Mouse (Mus musculus): ENCODE data around the gene 4930522L14Rik.
"Not testable (repeated sequence)": the region's sequence is repeated elsewhere in the genome, so short reads cannot be mapped to it uniquely, and the experiment has no call there.

The 4930522L14Rik gene

GRCm38 (mm10) chr5:109751391-109752071 lies at the start of gene 4930522L14Rik:
Gene 4930522L14Rik, minus strand, starts transcription at chr5:109751886.
- peak; percentile 66 to 74 for DNase-seq (ENCODE audit: low spot score in 2 of 2)

DNA sequence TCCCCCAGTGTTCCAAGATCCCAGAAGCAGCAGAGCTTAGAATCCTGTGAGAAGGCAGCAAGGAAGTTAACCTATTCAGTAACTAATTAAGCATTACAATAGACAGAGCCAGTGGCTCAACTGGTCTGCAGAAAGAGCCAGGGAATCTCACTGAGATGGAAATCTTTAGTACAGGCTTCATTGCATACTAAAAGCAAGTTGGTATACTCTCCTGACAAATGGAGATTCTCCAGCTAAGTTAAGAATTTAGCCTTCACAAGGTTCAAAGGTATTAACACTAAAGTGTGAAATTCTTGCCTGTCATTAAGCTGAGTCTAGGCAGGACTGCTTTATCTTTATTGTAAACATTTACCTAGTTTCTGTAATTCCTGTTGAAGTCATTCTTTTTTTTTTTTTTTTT lies 49.8 kb upstream of the 4930522L14Rik start:
- DNase-seq (ENCODE audit: low spot score in 2 of 2) = not testable (repeated sequence)

DNA sequence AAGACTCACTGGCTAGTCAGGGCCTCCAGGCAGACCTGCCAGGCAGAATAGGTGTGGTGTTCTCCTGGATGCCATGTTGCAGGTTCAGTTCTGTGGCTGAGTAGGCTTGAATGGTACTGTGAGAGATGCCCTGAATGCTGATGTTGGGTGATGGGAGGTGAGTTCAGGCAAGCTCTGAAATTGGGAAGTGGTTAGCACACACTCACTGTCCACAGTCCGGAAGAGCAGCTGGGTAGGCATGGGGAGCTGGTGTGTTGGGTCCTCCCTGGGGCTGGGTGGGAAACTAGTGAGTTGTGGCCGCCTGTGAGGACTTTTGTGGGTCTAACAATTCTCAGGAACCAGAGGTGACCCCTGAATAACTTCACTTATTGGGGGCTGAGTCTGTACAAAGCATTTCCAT lies 48.3 kb upstream of the 4930522L14Rik start:
- DNase-seq (ENCODE audit: low spot score in 2 of 2) = not testable (repeated sequence)

DNA sequence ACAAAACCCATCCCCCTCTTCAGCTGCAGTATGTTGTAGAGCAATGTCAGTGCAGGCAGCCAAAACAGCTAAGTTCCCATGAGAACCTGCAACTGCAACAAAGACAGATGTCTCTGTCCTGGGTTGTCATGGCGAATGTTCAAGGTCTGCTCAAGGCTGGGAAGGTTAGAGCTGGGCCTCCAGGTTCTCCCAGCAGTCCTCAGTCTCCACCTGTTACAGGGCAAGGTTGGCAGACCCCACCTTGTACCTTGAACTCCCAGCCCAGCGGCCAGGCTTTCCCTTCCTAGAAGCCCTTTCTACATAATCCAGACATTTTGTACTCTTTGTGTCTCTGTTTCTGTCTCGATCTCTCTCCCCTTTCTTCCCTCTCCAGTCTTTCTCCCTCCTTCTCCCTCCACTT lies 45.3 kb upstream of the 4930522L14Rik start:
- DNase-seq (ENCODE audit: low spot score in 2 of 2) = not testable (repeated sequence)

DNA sequence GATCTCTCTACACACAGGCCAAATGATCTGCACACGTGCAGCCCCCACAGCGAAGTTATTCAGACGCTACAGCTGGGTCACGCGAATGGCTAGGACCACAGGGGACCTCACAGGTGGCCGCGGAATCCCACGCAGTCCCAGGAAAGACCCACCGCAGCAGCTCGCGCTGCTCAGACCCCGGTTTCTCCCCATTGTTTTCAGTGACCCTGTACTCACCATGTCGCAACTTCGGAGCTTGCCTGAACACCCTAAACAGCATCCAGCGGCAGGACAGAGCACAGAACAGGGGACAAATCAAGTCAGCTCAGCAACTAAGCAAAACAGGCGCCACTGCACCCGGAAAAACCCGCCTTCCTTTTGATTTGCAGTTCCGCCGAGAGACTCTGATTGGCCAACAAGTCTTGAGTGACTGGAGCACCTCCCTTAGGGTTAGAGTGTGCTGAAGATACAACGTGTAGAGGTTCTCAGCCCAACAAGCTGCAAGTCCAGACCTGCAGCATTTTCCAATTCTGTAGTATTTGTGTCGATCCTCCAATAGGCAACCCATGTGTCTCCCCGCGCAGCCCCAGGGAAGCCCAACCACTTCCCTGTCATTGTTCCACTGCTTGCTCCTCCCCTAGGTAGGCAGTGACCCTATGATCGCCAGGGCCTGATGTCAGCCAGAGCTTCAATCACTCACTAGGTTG lies 44.4 kb upstream of the 4930522L14Rik start:
- peak; percentile 46 to 50 for DNase-seq (ENCODE audit: low spot score in 2 of 2)

- DNase-seq (ENCODE audit: low spot score in 2 of 2) = not testable (repeated sequence)
Measured at GRCm38 (mm10) chr5:109752073-109752780, 541 bp upstream of the 4930522L14Rik start.

DNA sequence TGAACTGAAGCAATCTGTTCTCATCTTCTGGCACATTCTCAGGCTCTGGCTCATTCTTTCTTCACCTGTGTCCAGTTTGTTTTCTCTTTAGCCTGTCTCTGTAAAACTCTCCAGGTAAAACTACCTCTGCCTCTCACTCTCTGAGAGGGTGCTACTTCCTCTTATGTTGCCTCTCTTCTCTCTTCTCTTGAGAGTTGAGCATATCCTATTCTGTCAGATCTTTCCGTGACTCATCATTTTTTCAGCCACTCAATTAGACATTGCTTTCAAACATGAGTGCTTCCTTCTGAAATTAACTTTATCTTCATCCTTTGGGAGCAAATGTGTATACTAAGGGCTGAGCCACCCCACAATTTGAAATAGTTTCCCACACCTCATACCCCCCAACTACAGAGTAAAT lies 6.6 kb downstream of the 4930522L14Rik start:
- DNase-seq (ENCODE audit: low spot score in 2 of 2) = peak; percentile 4 to 17

DNA sequence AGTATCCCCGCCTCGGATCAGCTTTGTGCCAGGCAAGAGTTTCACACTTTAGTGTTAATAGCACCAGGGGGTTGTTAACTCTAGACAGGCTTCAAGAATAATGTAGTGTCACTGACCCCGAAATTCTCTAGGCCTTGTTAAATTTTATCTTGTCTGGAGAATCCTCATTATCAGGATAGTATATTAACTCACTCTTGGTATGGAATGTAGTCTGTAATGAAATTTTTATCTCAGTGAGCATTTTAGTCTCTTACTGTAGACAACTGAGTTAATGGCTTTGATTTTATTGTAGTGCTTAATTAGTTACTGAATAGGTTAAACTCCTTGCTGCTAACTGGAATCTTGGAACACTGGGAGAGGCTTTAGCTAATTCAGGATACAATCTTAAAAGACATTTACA lies 34.3 kb downstream of the 4930522L14Rik start:
- DNase-seq (ENCODE audit: low spot score in 2 of 2) = not testable (repeated sequence)

GRCm38 (mm10) chr5:109691205-109691965 lies 60.3 kb downstream of the 4930522L14Rik start:
- not testable (repeated sequence) for DNase-seq (ENCODE audit: low spot score in 2 of 2)

DNA sequence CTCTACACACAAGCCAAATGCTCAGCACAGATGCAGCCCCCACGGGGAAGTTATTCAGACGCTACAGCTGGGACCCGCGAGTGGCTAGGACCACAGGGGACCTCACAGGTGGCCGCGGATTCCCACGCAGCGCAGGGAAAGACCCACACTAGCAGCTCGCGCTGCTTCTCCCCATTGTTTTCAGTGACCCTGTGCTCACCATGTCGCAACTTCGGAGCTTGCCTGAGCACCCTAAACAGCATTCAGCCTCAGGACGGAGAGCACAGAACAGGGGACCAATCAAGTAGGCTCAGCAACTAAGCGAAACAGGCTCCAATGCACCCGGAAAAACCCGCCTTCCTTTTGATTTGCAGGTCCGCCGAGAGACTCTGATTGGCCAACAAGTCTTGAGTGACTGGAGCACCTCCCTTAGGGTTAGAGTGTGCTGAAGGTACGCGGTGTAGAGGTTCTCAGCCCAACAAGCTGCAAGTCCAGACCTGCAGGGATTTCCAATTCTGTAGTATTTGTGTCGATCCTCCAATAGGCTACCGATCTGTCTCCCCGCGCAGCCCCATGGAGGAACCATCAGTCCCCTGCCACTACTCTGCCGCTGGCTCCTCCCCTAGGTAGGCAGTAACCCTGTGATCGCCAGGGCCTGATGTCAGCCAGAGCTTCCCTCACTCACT lies 61.0 kb downstream of the 4930522L14Rik start, which contains the start of gene 5430403G16Rik:
TSS of gene 5430403G16Rik (minus strand) at position 505 of the 665 bp plus-strand sequence.
- DNase-seq (ENCODE audit: low spot score in 2 of 2) = peak; percentile 82 to 83

All from spleen, postnatal 36 days (tissue).